Mouse (Mus musculus) midbrain, embryonic 13.5 days (tissue): ENCODE data around the gene Ikbip. TPM values are rescaled to one million over a fixed set of nuclear protein-coding genes. Genes with fewer than 3 reads are reported as not detected.

Experiments
- ATAC-seq: fragments of 200-750 bp; cut with Nextera tagmentation; 2 replicates; pipeline ENCODE4 v1.8.0; 2017; ENCODE audit warnings: mild to moderate bottlenecking, moderate TSS enrichment, moderate library complexity
- H3K27ac ChIP-seq: fragments of 300-500 bp; sonication (generic); 2 replicates; pipeline ENCODE4 v1.5.1; 2015; ENCODE audit warnings: inconsistent platforms, mild to moderate bottlenecking, moderate library complexity
- H3K27me3 ChIP-seq: fragments of 300-500 bp; sonication (generic); 2 replicates; pipeline ENCODE4 v1.6.1; 2015; ENCODE audit warnings: mild to moderate bottlenecking, inconsistent platforms
- H3K36me3 ChIP-seq: fragments of 300-500 bp; sonication (generic); 2 replicates; pipeline ENCODE4 v1.6.1; 2015; ENCODE audit warnings: mild to moderate bottlenecking, inconsistent platforms
- H3K4me1 ChIP-seq: fragments of 300-500 bp; sonication (generic); replicated peaks from 2 replicates; pipeline ENCODE4 v1.6.1; 2015; ENCODE audit warnings: inconsistent platforms
- H3K4me2 ChIP-seq: fragments of 300-500 bp; sonication (generic); replicated peaks from 2 replicates; pipeline ENCODE4 v1.6.1; 2015; ENCODE audit warnings: moderate library complexity, mild to moderate bottlenecking, inconsistent platforms
- H3K4me3 ChIP-seq: fragments of 300-500 bp; sonication (generic); replicated peaks from 2 replicates; pipeline ENCODE4 v1.5.1; 2015; ENCODE audit warnings: mild to moderate bottlenecking, inconsistent platforms
- H3K9ac ChIP-seq: fragments of 300-500 bp; sonication (generic); replicated peaks from 2 replicates; pipeline ENCODE4 v1.6.1; 2015; ENCODE audit warnings: mild to moderate bottlenecking, inconsistent platforms
- H3K9me3 ChIP-seq: fragments of 300-500 bp; sonication (generic); 2 replicates; pipeline ENCODE4 v1.6.1; 2016; ENCODE audit warnings: mild to moderate bottlenecking, inconsistent platforms
- WGBS: fragments of 180-500 bp; shearing (Covaris S2); methylation state at CpG from one replicate; pipeline ENCODE4 v1.1.7; 2015; 5-methylcytosine and 5-hydroxymethylcytosine counted together
- polyA plus RNA-seq: library from polyadenylated mRNA; unstranded; fragments of >200 nt; fragmentation: Nextera tagmentation; extraction: Ambion mirVana; gene quantifications from 2 replicates; pipeline ENCODE4 v1.2.1, GENCODE M21; 2015

The Ikbip gene
- polyA plus RNA-seq, 1 experiment from 2014 or later, result 18.7 TPM

DNA sequence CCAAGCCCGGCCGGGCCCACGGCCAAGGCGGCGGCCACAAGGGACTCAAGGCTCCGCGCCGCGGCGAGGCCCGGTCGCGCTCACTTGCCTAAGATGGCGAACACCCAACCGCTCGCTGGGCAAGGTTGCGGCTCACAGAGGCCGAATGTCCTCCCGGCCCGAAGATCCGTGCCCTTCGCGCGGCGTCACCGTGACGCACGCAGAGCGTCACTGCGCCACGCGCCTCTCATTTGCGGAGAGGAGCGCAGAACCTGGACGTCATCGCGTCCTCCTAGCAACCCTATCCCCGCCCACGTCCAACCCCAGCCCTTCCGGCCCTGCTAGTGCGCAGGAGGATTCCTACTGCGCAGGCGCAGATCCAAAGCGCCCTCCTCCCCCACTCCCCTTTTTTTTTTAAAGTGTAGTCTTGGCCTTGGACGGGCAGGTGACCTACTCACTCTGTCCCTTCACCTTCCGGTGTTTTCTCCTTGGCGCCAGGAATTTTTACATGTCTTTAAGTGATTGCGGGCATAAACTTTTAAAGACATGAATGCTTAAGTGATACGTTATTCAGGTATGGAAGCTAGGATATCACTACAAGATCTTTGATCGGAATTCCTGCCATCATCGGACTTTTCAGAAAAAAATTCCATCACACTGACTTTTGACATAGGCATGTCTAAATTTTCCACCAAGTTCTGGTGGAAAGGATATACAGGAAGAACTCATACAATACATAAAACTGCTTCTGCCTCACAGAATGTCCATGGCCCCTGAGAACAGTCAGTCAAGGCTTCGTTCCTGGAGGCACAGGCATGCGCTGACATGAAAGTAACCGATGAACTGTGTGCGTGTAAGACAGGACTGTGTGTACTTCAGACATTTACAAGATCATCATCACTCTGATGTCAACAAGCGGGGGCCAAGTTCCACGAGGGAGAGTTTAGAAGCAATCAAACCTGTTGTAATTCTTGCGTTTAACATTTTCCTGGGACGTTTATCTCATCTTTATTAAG lies 41.4 kb downstream of the Ikbip start, which contains the start of gene Slc25a3:
Slc25a3 (minus strand) TSS at position 232 of the 995 bp plus-strand sequence.
- Histone ChIP-seq H3K27ac (peak within 1 kb of the TSS; percentile 94), H3K9ac (peak within 1 kb of the TSS; percentile 98), H3K36me3 (peaks cover 25% of the 10 kb centered on the region), H3K4me3 (peak within 1 kb of the TSS; percentile 98), H3K4me2 (peak within 1 kb of the TSS; percentile 98), H3K9me3 (no peaks in the 10 kb centered on the region), H3K27me3 (no peaks in the 10 kb centered on the region), H3K4me1 (peaks cover 23% of the 10 kb centered on the region)
- 14% methylated on average over 57 of the region's 59 CpGs for WGBS
- ATAC-seq, result peak; percentile 100

DNA sequence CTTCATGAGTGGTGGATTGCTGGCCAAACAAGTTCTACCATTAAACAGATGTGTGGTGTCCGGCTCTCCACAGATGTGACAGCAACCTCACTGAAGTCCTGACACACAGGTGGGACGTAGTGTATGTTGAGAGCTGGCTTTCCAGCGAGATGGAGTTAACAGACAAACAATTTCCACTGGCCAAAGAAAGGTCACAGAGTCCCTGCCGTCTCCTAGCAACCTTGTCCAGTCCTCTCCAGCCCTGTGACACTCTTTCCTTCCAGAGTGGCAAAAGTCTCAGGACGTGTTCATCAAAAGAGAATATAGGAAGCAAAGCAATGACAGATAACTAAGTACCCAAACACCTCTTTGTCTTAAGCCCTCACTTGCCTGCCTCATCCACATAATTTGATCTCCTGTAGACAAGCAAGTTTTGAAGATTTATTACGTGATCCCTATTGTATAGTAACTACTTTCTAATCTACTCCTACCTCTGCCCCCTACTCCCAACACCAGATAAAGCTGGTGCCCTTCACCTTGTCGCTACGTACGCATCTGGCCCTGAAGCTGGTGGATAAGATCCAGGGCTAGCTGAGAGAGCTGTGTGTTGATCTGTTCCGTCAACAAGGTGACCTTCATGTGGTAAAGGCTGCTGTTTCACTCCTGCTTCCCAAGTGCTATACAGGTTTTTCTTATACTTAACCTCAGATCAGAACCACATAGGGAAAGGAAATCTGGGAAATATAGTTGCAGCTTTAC lies 44.0 kb downstream of the Ikbip start:
- Histone ChIP-seq H3K36me3 (peaks cover 4% of the 10 kb centered on the region; the same call in 1 of the 2 replicates), H3K9me3 (no peaks in the 10 kb centered on the region), H3K4me3 (no peak overlapping the region), H3K4me2 (no peak overlapping the region), H3K27me3 (no peaks in the 10 kb centered on the region), H3K9ac (no peak overlapping the region), H3K4me1 (peaks cover 19% of the 10 kb centered on the region), H3K27ac (no peak overlapping the region)
- ATAC-seq, result no peak
- 79% methylated on average over 10 of the region's 10 CpGs for WGBS

DNA sequence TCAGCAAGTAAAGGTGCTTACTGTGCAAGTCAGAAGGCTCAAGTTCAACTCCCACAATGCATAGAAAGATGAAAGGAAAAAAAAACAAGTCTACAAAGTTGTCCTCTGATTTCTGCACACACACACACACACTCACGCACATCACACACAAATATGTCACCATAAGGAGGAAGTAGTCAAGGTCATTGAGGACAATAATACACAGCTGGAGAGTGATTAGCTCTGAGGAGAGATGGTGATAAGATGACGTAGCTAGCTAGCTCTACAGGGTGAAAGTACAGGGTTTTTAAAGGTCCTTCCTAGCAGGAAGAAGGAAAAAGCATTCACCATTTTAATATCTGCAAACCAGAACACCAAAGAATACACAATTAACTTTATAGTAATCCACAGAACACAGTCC lies 44.7 kb downstream of the Ikbip start:
- Histone ChIP-seq H3K9ac (no peak overlapping the region), H3K27ac (no peak overlapping the region), H3K9me3 (no peaks in the 10 kb centered on the region), H3K27me3 (no peaks in the 10 kb centered on the region), H3K4me2 (no peak overlapping the region), H3K4me1 (peaks cover 13% of the 10 kb centered on the region), H3K36me3 (no peaks in the 10 kb centered on the region), H3K4me3 (no peak overlapping the region)
- ATAC-seq, result no peak
- WGBS, result 86% methylated on average over 2 of the region's 2 CpGs

DNA sequence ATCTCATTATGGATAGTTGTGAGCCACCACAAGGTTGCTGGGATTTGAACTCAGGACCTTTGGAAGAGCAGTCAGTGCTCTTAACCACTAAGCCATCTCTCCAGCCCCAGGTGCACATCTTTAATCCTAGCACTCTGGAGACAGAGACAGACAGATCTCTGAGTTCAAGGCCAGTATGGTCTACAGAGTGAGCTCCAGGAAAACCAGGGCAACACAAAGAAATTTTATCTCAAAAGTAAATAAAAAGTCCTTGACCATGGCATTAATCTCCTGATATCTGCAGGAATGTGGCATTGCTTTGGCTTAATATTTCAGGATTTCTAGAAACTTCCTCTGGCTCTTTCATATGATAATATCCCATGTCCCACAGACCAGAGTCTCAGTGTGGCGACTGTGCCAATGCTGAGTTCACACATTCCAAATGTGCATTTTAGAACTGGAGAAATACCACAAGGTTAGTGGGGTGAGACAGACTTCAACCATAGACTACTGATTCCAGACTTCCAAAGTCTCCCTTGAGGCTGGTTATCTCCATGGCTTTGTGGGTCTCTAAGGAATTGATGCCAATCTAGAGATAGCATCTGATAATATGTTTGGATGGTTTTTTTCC lies 45.9 kb downstream of the Ikbip start:
- no peak overlapping the region for H3K27ac ChIP-seq
- 0 out of 2 replicates have a peak, but pooled peaks cover 4% of the 10 kb centered on the region for H3K4me1 ChIP-seq
- no peaks in the 10 kb centered on the region for H3K27me3 ChIP-seq
- no peak overlapping the region for H3K4me3 ChIP-seq
- no peak overlapping the region for H3K9ac ChIP-seq
- WGBS, result 83% methylated on average over 1 of the region's 1 CpGs
- no peak for ATAC-seq
- H3K36me3 ChIP-seq, result no peaks in the 10 kb centered on the region
- H3K4me2 ChIP-seq, result no peak overlapping the region
- no peaks in the 10 kb centered on the region for H3K9me3 ChIP-seq

DNA sequence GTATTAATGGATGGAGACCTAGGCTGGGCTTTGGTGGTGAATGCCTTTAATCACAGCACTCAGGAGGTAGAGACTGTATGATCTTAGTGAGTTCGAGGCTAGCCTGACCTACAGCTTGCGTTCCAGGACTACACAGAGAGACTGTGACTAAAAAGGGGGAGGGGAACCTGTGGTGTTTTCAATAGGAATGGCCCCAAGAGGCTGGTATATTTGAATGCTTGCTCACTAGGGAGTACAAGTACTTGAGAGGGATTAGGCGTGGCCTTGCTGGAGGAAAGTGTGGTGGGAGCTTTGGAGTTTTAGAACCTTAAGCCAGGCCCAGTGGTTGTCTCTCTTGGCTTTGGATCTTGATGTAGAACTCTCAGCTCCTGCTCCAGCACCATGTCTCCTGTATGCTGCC lies 48.1 kb downstream of the Ikbip start:
- Histone ChIP-seq H3K4me1 (no peaks in the 10 kb centered on the region), H3K27ac (no peak overlapping the region), H3K9ac (no peak overlapping the region), H3K4me2 (no peak overlapping the region), H3K4me3 (no peak overlapping the region), H3K36me3 (no peaks in the 10 kb centered on the region), H3K9me3 (no peaks in the 10 kb centered on the region), H3K27me3 (no peaks in the 10 kb centered on the region)
- WGBS, result 83% methylated on average over 3 of the region's 3 CpGs
- ATAC-seq, result no peak

DNA sequence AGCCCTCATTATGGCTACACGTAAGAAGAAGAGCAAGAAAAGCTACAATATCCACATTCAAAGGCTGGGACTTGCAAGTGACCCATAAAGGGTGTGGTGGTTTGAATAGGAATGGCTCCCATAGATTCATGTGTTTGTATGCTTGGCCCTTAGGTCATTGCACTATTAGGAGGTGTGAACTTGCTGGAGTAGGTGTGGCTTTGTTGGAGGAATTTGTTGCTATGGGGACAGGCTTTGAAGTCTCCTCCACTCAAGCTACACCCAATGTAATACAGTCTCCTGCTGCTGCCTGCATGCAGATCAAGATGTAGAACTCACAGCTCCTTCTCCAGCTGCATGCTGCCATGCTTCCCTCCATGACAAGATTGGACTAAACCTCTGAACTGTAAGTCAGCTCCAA lies 48.8 kb downstream of the Ikbip start:
- Histone ChIP-seq H3K9ac (no peak overlapping the region), H3K4me2 (no peak overlapping the region), H3K27me3 (no peaks in the 10 kb centered on the region), H3K36me3 (no peaks in the 10 kb centered on the region), H3K4me1 (no peaks in the 10 kb centered on the region), H3K27ac (no peak overlapping the region), H3K9me3 (no peaks in the 10 kb centered on the region), H3K4me3 (no peak overlapping the region)
- 73% methylated on average over 1 of the region's 1 CpGs for WGBS
- no peak for ATAC-seq

DNA sequence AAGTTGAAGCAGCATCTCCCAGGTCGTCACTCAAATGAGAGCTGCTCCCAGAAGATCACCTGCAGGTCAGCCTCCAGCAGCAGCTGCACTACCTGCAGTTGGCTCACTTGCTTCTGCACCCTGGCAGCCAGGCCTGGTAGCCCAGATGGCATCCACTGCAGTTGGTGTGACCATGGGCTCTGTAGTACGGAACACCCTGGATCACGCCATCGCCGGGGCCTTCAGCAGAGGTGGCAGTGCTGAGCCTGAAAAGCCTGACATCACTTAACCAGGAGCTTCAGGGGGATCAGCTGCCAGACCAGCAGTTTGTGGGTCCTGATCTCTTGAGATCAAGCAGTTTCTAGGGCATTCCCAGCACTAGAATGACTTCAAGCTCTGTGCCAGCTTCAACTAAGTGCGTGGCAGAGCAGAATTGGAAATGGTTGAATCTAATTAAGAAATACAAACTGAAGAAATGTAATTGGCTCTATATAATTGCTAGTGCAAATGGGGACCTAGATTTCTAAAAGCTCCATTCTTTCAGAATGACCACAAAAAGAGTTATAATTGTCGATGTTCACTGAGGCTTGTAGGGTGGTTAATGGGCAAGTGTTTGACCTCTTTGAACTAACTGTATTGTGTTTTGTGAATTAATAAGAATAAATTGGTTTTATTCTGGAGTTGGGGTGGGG lies 52.7 kb downstream of the Ikbip start:
- no peak overlapping the region for H3K9ac ChIP-seq
- H3K4me3 ChIP-seq, result no peak overlapping the region
- no peak overlapping the region for H3K27ac ChIP-seq
- H3K27me3 ChIP-seq, result no peaks in the 10 kb centered on the region
- WGBS, result 85% methylated on average over 7 of the region's 7 CpGs
- H3K9me3 ChIP-seq, result no peaks in the 10 kb centered on the region
- no peak for ATAC-seq
- no peaks in the 10 kb centered on the region for H3K36me3 ChIP-seq
- H3K4me2 ChIP-seq, result no peak overlapping the region
- no peaks in the 10 kb centered on the region for H3K4me1 ChIP-seq

DNA sequence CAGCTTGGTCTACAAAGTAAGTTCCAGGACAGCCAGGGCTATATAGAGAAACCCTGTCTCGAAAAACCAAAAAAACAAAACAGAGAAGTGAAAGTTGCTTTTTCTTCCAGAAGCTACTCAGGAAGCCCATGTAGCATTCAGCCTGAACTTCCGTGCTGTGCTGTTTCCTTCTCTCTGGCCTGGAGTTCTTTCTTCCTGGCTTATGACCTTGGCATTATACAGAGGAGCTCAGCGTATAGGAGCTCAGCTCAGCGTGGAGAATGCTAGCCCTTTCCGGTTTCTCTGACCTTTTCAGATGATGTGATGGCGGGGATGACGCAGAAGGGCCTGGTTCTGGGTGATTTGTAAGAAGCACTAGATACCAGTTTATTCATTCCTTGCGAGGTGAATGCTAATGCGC lies 54.7 kb downstream of the Ikbip start:
- Histone ChIP-seq H3K4me3 (no peak overlapping the region), H3K27ac (no peak overlapping the region), H3K9ac (no peak overlapping the region), H3K36me3 (no peaks in the 10 kb centered on the region), H3K27me3 (no peaks in the 10 kb centered on the region), H3K9me3 (no peaks in the 10 kb centered on the region), H3K4me1 (no peaks in the 10 kb centered on the region), H3K4me2 (no peak overlapping the region)
- no peak for ATAC-seq
- WGBS, result 65% methylated on average over 9 of the region's 9 CpGs

DNA sequence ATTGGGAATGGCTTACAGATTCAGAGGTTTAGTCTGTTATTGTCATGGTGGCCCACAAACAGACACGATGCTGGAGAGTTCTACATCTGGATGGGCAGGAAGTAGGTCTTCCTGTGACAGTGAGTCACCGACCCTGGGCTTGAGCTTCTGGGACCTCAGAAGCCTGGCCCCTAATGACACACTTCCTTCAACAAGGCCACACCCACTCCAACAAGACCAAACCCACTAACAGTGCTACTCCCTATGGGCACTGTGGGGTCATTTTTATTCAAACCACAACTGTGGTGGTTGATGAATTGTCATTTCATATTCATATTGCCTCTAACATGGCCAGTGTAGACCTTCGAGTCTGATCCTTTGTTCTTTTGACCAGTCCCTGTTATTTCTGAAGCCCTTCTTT lies 55.6 kb downstream of the Ikbip start:
- Histone ChIP-seq H3K27me3 (no peaks in the 10 kb centered on the region), H3K36me3 (no peaks in the 10 kb centered on the region), H3K9ac (no peak overlapping the region), H3K4me3 (no peak overlapping the region), H3K9me3 (no peaks in the 10 kb centered on the region), H3K27ac (no peak overlapping the region), H3K4me1 (no peaks in the 10 kb centered on the region), H3K4me2 (no peak overlapping the region)
- WGBS, result 90% methylated on average over 3 of the region's 3 CpGs
- ATAC-seq, result no peak

DNA sequence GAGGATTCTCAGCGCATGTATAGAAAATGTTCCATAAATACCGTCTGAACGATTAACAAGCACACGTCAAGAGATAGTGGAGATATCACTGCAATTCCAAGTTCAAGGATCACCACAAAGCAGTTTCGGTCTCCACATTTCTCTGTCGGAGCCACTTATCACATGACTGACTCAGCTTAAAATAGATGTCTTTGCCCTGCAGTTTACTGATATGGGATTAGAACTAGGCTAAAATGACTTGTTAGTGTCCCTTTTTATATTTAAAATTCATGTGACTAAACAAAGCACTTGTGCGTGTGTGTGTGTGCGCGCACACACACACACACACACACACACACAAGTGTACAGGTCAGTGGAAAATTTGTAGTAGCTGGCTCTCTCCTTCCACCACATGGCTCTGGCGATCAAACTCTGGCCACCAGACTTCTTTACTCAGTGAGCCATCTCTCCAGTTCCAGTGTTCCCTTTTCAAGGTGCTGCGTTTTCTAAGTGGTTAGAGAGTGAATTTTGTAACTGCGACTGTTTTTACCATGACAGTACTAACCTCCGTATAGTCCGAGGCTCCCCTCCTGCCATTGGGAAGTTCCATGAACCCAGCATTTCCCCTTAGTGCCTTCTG lies 56.5 kb downstream of the Ikbip start:
- Histone ChIP-seq H3K27me3 (no peaks in the 10 kb centered on the region), H3K9ac (no peak overlapping the region), H3K27ac (no peak overlapping the region), H3K4me1 (no peaks in the 10 kb centered on the region), H3K36me3 (no peaks in the 10 kb centered on the region), H3K4me2 (no peak overlapping the region), H3K9me3 (no peaks in the 10 kb centered on the region), H3K4me3 (no peak overlapping the region)
- no peak for ATAC-seq
- WGBS, result 93% methylated on average over 14 of the region's 14 CpGs

DNA sequence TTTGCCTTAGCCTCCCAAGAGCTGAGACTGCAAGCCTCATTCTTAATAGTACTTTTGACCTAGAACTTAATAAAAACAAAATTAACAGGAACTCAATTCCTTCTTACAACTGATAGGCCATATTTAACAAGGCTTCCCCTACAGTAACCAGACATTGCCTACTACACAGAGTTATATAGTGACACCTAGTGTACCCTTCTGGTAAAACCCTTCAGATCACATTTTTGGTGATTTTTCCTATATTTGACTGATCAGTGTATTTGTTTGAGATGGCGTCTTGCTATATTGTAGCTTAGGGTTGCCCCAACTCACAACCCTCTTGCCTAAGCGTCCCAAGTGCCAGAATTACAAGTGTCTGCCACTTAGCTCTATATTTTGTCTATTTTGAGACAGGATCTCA lies 58.8 kb downstream of the Ikbip start:
- Histone ChIP-seq H3K27ac (no peak overlapping the region), H3K36me3 (peaks cover 14% of the 10 kb centered on the region), H3K4me1 (no peaks in the 10 kb centered on the region), H3K4me3 (no peak overlapping the region), H3K9me3 (no peaks in the 10 kb centered on the region), H3K9ac (no peak overlapping the region), H3K4me2 (no peak overlapping the region), H3K27me3 (no peaks in the 10 kb centered on the region)
- ATAC-seq, result 0 out of 2 replicates have a peak, but pooled peaks have one; percentile 45
- WGBS, result 43% methylated on average over 2 of the region's 2 CpGs
